Mouse (Mus musculus): ENCODE results near the gene Gm9821.
A peak's percentile ranks its signal among the peaks of the same experiment; 100 is the strongest.

Gm9821 gene

GRCm38 (mm10) chr2:91925442-91925841 is 20.1 kb upstream of the Gm9821 start:
- DNase-seq (ENCODE audit: extremely low spot score, low read depth, low spot score), result no peak

GRCm38 (mm10) chr2:91926949-91927348 is 18.6 kb upstream of the Gm9821 start, which contains the start of gene Chrm4:
Chrm4 (plus strand) TSS chr2:91927249.
- DNase-seq (ENCODE audit: extremely low spot score, low read depth, low spot score), result no peak

- no peak for DNase-seq (ENCODE audit: extremely low spot score, low read depth, low spot score)
Measured at GRCm38 (mm10) chr2:91927826-91928533, 17.5 kb upstream of the Gm9821 start.

GRCm38 (mm10) chr2:91928534-91929350 is 16.8 kb upstream of the Gm9821 start:
- DNase-seq (ENCODE audit: extremely low spot score, low read depth, low spot score), result no peak

GRCm38 (mm10) chr2:91929455-91929854 is 16.0 kb upstream of the Gm9821 start:
- no peak for DNase-seq (ENCODE audit: extremely low spot score, low read depth, low spot score)

- DNase-seq (ENCODE audit: extremely low spot score, low read depth, low spot score), result peak; percentile 93
Measured at GRCm38 (mm10) chr2:91929936-91930335, 15.6 kb upstream of the Gm9821 start.

GRCm38 (mm10) chr2:91930761-91931291 is 14.7 kb upstream of the Gm9821 start:
- DNase-seq (ENCODE audit: extremely low spot score, low read depth, low spot score), result no peak

- DNase-seq (ENCODE audit: extremely low spot score, low read depth, low spot score), result no peak
Measured at GRCm38 (mm10) chr2:91931328-91932159, 14.0 kb upstream of the Gm9821 start.

- DNase-seq (ENCODE audit: extremely low spot score, low read depth, low spot score), result no peak
Measured at GRCm38 (mm10) chr2:91932160-91932711, 13.3 kb upstream of the Gm9821 start, which contains the start of gene Mdk. Mdk (minus strand) TSS chr2:91932297.

GRCm38 (mm10) chr2:91932737-91933350 is 12.7 kb upstream of the Gm9821 start:
- no peak for DNase-seq (ENCODE audit: extremely low spot score, low read depth, low spot score)

- no peak for DNase-seq (ENCODE audit: extremely low spot score, low read depth, low spot score)
Measured at GRCm38 (mm10) chr2:91933471-91933870, 12.0 kb upstream of the Gm9821 start.

- DNase-seq (ENCODE audit: extremely low spot score, low read depth, low spot score), result no peak
Measured at GRCm38 (mm10) chr2:91934016-91934415, 11.5 kb upstream of the Gm9821 start.

- DNase-seq (ENCODE audit: extremely low spot score, low read depth, low spot score), result no peak
Measured at GRCm38 (mm10) chr2:91934826-91935525, 10.5 kb upstream of the Gm9821 start.

- no peak for DNase-seq (ENCODE audit: extremely low spot score, low read depth, low spot score)
Measured at GRCm38 (mm10) chr2:91936154-91936553, 9.3 kb upstream of the Gm9821 start.

- DNase-seq (ENCODE audit: extremely low spot score, low read depth, low spot score), result no peak
Measured at GRCm38 (mm10) chr2:91939303-91939935, 6.1 kb upstream of the Gm9821 start.

GRCm38 (mm10) chr2:91942356-91942755 is 3.1 kb upstream of the Gm9821 start:
- DNase-seq (ENCODE audit: extremely low spot score, low read depth, low spot score), result no peak

GRCm38 (mm10) chr2:91944170-91944950 is 1.1 kb upstream of the Gm9821 start:
- DNase-seq (ENCODE audit: extremely low spot score, low read depth, low spot score), result no peak

GRCm38 (mm10) chr2:91946836-91947235 is 1.3 kb downstream of the Gm9821 start:
- no peak for DNase-seq (ENCODE audit: extremely low spot score, low read depth, low spot score)
